Mouse (Mus musculus) left cerebral cortex, postnatal 4 days (tissue): ENCODE measurements at regions not wholly inside any gene's neighbourhood (a gene's known extent, or its start where the extent isn't known, plus 50 kb on each side); places are given as distances from the start of the nearest gene placed in this dataset.

Experiments
- DNase-seq: peaks from one replicate; pipeline ENCODE4 v3.0.0-alpha.2; 2022
- intact Hi-C: fragments of 180-260 bp; cut with DNase I; formaldehyde crosslinking; loops from one replicate; pipeline ENCODE4 v1.15.1; 2025

- intact Hi-C loops = no loop called here
- no peak for DNase-seq
Observed at GRCm38 (mm10) chr2:74930702-74931101, 105.1 kb downstream of the Mtx2 start.

- intact Hi-C loops = no loop called here
- DNase-seq = peak; percentile 25
Observed at GRCm38 (mm10) chr2:74933190-74933589, 107.6 kb downstream of the Mtx2 start.

GRCm38 (mm10) chr2:74933771-74934170 lies 108.2 kb downstream of the Mtx2 start:
- intact Hi-C loops = no loop called here
- peak; percentile 48 for DNase-seq

GRCm38 (mm10) chr2:74938711-74939110 lies 113.1 kb downstream of the Mtx2 start:
- intact Hi-C loops = no loop called here

GRCm38 (mm10) chr2:74941966-74942365 lies 116.4 kb downstream of the Mtx2 start:
- DNase-seq = no peak
- intact Hi-C loops = no loop called here

More at GRCm38 (mm10) chr2:74938711-74939110, 113.1 kb downstream of the Mtx2 start:
- no peak for DNase-seq

- intact Hi-C loops = no loop called here
- DNase-seq = no peak
Observed at GRCm38 (mm10) chr2:74942611-74943198, 117.1 kb downstream of the Mtx2 start.

GRCm38 (mm10) chr2:74945185-74945749 lies 119.7 kb downstream of the Mtx2 start:
- no peak for DNase-seq
- intact Hi-C loops = no loop called here

GRCm38 (mm10) chr2:74951401-74952260 lies 126.0 kb downstream of the Mtx2 start:
- no peak for DNase-seq
- intact Hi-C loops = no loop called here

- intact Hi-C loops = no loop called here
Observed at GRCm38 (mm10) chr2:74954101-74954500, 128.5 kb downstream of the Mtx2 start.

GRCm38 (mm10) chr2:74955281-74956128 lies 129.9 kb downstream of the Mtx2 start:
- intact Hi-C loops = no loop called here
- DNase-seq = no peak

More at GRCm38 (mm10) chr2:74954101-74954500, 128.5 kb downstream of the Mtx2 start:
- no peak for DNase-seq

- intact Hi-C loops = no loop called here
- DNase-seq = no peak
Observed at GRCm38 (mm10) chr2:74956129-74956450, 130.5 kb downstream of the Mtx2 start.

GRCm38 (mm10) chr2:74956556-74956955 lies 131.0 kb downstream of the Mtx2 start:
- intact Hi-C loops = no loop called here
- DNase-seq = no peak

GRCm38 (mm10) chr2:74959936-74960335 lies 134.3 kb downstream of the Mtx2 start:
- intact Hi-C loops = loop anchor here (5.0 kb wide), 1 partner anchor 243 kb away; no protein-coding TSS in a partner anchor

GRCm38 (mm10) chr2:74962416-74962815 lies 136.8 kb downstream of the Mtx2 start:
- intact Hi-C loops = loop anchor here (5.0 kb wide), 1 partner anchor 245 kb away; no protein-coding TSS in a partner anchor
- DNase-seq = no peak

More at GRCm38 (mm10) chr2:74959936-74960335, 134.3 kb downstream of the Mtx2 start:
- DNase-seq = no peak

- intact Hi-C loops = loop anchor here (5.0 kb wide), 1 partner anchor 247 kb away; no protein-coding TSS in a partner anchor
- DNase-seq = peak; percentile 86
Observed at GRCm38 (mm10) chr2:74964360-74964759, 138.8 kb downstream of the Mtx2 start.

- no peak for DNase-seq
Observed at GRCm38 (mm10) chr2:74964980-74965379, 139.4 kb downstream of the Mtx2 start.

GRCm38 (mm10) chr2:74965384-74966060 lies 139.9 kb downstream of the Mtx2 start:
- DNase-seq = peak; percentile 8
- intact Hi-C loops = no loop called here

More at GRCm38 (mm10) chr2:74964980-74965379, 139.4 kb downstream of the Mtx2 start:
- intact Hi-C loops = loop anchor here (5.0 kb wide), 1 partner anchor 248 kb away; no protein-coding TSS in a partner anchor

GRCm38 (mm10) chr2:74970611-74971265 lies 145.1 kb downstream of the Mtx2 start:
- DNase-seq = no peak
- intact Hi-C loops = no loop called here

- intact Hi-C loops = no loop called here
- no peak for DNase-seq
Observed at GRCm38 (mm10) chr2:74973386-74973785, 147.8 kb downstream of the Mtx2 start.
